Mouse (Mus musculus) G1E (cell line): ENCODE data around the gene Sparcl1. TPM values are rescaled to one million over a fixed set of nuclear protein-coding genes. Genes with fewer than 3 reads are reported as not detected.

Source experiments
- ATAC-seq: 2 replicates; pipeline ENCODE4 v1.8.0; 2016; ENCODE audit warnings: mild to moderate bottlenecking; ENCODE audit not compliant: insufficient number of reproducible peaks, poor library complexity, low FRiP score, severe bottlenecking; ENCODE audit errors: extremely low read depth
- DNase-seq: peaks from one replicate; pipeline ENCODE4 v3.0.0; 2012; ENCODE audit warnings: low spot score
- H3K27me3 ChIP-seq: 2 replicates; pipeline ENCODE4 v1.6.1; 2012; ENCODE audit warnings: mild to moderate bottlenecking, low read length, inconsistent platforms; ENCODE audit not compliant: insufficient read depth
- H3K36me3 ChIP-seq: replicated peaks from 2 replicates; pipeline ENCODE3; 2012; ENCODE audit warnings: mild to moderate bottlenecking, inconsistent platforms
- H3K4me1 ChIP-seq: 2 replicates; pipeline ENCODE4 v1.6.1; 2012; ENCODE audit warnings: low read depth, low read length, inconsistent platforms, mixed read lengths; ENCODE audit not compliant: insufficient read depth
- H3K4me3 ChIP-seq: 2 replicates; pipeline ENCODE4 v1.5.1; 2012; ENCODE audit warnings: low read depth, mild to moderate bottlenecking, inconsistent platforms, low read length, moderate library complexity, mixed read lengths
- H3K9me3 ChIP-seq: replicated peaks from 2 replicates; pipeline ENCODE4 v1.6.1; 2012; ENCODE audit warnings: inconsistent platforms
- CTCF ChIP-seq: IDR thresholded peaks from 2 replicates; pipeline ENCODE4 v1.5.1; 2012; ENCODE audit warnings: low read depth, low read length, inconsistent platforms, mixed read lengths
- GATA1 ChIP-seq: IDR thresholded peaks from 2 replicates; pipeline ENCODE4 v1.6.1; 2012; ENCODE audit warnings: borderline replicate concordance, low read length, inconsistent platforms, mixed read lengths
- GATA2 ChIP-seq: IDR thresholded peaks from 2 replicates; pipeline ENCODE4 v1.6.1; 2012; ENCODE audit warnings: low read depth, low read length, inconsistent platforms, borderline replicate concordance
- POLR2AphosphoS5 ChIP-seq: IDR thresholded peaks from 2 replicates; pipeline ENCODE4 v1.6.1; 2012; ENCODE audit warnings: low read depth, low read length, inconsistent platforms; ENCODE audit not compliant: insufficient replicate concordance
- TAL1 ChIP-seq: conservative IDR thresholded peaks from 2 replicates; pipeline ENCODE4 v1.6.1; 2012; ENCODE audit warnings: low read depth, low read length, inconsistent platforms, mixed read lengths
- polyA plus RNA-seq: library from polyadenylated mRNA; stranded (reverse); fragments of >175 nt; gene quantifications from 2 replicates; pipeline ENCODE4 v1.2.3, GENCODE M21; 2012
- total RNA-seq, 2 experiments: library from RNA; stranded (forward) in 1 of 2; stranded (reverse) in 1 of 2; fragments of 200-1000 nt in 1 of 2; fragments of >200 nt in 1 of 2; fragmentation: Nextera tagmentation in 1 of 2; gene quantifications; 2 replicates each; pipeline ENCODE4 v1.2.3; 2014 to 2017

Sparcl1 gene
- total RNA-seq (2014; fragmentation: Nextera tagmentation), result not detected in 2 replicates
- total RNA-seq (2017), result not detected in 2 replicates
- not detected in 2 replicates for polyA plus RNA-seq

DNA sequence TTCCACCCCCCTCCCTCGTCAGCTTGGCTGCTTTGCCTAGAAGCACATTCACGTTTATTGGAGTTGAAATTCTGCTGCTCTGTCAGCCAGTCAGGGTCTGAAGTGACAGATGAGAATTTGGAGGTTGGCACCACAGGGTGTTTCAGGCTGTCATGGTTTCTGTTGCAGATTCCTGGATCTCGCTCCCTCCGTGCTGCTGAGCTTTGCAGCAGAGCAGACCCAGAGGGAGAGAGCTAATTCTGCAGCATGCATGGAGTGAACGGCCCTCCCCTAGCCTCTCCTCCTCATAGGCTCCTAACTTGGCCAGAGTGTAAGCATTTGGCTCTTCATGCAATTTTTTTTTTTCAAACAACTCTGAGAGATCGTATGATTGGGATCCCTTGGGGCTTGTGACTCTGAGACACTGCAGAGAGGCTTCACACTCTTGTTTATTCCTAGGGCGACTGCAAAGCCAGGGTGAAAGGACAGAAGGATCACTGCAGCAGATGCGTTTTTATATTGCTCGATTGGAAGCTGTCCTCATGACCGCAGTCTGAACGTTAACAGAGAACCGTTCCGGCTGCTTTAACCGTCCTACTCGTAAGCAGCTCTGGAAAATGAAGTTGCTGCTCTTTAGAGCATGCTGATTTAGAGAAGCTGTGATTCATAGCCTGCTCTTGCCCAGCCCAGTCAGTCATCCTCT, at the start of gene Sparcl1:
Gene Sparcl1, minus strand, starts transcription at position 243 of the 682 bp plus-strand sequence.
- no peak for ATAC-seq
- Histone ChIP-seq H3K4me1 (no peaks in the 10 kb centered on the region), H3K36me3 (no peaks in the 10 kb centered on the region), H3K27me3 (no peaks in the 10 kb centered on the region), H3K9me3 (peaks cover 7% of the 10 kb centered on the region; the same call in 1 of the 2 replicates), H3K4me3 (no peak within 1 kb of the TSS)
- no peak for DNase-seq
- TF ChIP-seq POLR2AphosphoS5 (no peak), GATA1 (no peak), GATA2 (no peak), TAL1 (no peak), CTCF (no peak)

DNA sequence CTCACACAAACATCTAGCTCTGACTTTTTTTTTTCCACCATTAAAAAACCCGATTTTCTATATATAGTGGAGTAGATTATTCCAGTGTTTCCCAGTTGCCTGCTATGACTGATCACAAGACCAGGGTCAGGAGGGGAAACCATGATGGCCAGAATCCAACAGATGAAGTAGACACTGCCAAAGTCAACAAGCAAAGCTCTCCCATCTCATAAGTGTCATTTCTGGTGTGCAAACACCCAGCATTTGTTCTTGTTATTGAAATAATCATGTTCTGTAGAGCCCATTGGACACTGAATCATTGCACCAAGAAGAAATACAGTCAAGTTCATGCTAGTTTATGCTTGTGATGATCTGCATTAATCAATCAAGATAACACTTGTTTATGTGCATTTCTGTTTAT, 47.9 kb upstream of the Sparcl1 start:
- TF ChIP-seq CTCF, result no peak
- TF ChIP-seq POLR2AphosphoS5, result no peak
- TF ChIP-seq GATA2, result no peak
- no peak for TF ChIP-seq GATA1
- TF ChIP-seq TAL1, result no peak
- no peaks in the 10 kb centered on the region for H3K4me1 ChIP-seq
- H3K4me3 ChIP-seq, result no peak overlapping the region
- ATAC-seq (no peak), DNase-seq (no peak)
- H3K36me3 ChIP-seq, result no peaks in the 10 kb centered on the region
- no peaks in the 10 kb centered on the region for H3K27me3 ChIP-seq
- peaks cover 16% of the 10 kb centered on the region for H3K9me3 ChIP-seq

DNA sequence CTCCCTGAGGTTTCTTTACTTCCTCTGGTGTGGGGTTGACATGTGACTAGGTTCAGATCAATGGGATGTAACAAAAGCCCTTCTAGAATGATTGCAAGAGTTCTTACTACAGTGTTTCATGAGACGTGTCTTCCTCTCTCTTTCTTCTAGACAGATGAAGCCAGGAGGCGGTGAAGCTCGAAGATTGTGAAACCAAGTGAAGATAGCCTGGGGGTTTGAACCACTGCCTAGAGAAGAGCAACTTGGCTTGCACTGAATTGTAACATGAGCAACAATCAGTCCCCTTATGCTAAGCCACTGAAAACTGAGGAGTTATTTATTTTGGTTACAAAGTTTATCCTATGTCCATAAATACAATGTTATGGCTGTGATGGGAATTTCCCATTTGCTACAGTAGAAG, 47.0 kb upstream of the Sparcl1 start:
- Histone ChIP-seq H3K27me3 (no peaks in the 10 kb centered on the region), H3K4me1 (no peaks in the 10 kb centered on the region), H3K4me3 (no peak overlapping the region), H3K36me3 (no peaks in the 10 kb centered on the region), H3K9me3 (peaks cover 16% of the 10 kb centered on the region)
- no peak for DNase-seq
- no peak for ATAC-seq
- no peak for TF ChIP-seq GATA2
- no peak for TF ChIP-seq CTCF
- no peak for TF ChIP-seq POLR2AphosphoS5
- no peak for TF ChIP-seq TAL1
- TF ChIP-seq GATA1, result no peak

DNA sequence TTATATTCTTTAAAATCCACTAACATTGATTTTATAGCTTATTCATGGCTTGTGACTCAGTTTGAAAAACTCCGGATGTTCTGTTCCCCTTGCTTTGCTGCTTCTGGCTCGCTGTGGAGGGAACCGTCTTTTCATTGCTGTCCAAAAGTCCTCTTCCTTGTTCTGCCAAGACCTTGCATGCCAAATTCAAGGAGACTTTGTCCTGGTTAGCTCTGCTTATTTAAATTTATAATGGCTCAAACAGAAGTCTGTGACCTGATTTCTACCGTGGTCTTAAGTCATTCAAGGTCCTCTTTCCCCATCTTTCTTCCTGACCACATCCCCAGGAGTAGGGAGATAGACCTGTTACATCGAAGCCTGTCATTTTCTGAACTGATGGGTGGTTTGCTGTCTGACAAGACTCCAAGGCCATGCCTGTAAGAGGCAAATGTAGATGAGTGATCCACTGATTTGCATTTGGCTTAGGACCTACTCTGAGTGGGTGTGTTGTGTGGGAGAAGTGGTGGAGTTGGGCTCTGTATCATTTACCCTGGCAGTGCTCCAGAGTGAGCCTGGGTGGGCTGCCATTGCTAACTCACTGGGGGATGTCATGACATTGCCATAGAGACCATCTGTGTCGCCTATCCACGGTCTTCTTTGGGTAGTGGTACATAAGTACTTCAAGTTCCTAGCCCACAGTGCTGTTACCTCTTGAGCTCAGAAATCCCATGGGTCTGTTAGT, 45.0 kb upstream of the Sparcl1 start:
- ATAC-seq (no peak), DNase-seq (no peak)
- Histone ChIP-seq H3K9me3 (peaks cover 16% of the 10 kb centered on the region), H3K4me3 (no peak overlapping the region), H3K27me3 (no peaks in the 10 kb centered on the region), H3K36me3 (no peaks in the 10 kb centered on the region), H3K4me1 (no peaks in the 10 kb centered on the region)
- TF ChIP-seq POLR2AphosphoS5 (no peak), GATA2 (no peak), CTCF (no peak), GATA1 (no peak), TAL1 (no peak)

DNA sequence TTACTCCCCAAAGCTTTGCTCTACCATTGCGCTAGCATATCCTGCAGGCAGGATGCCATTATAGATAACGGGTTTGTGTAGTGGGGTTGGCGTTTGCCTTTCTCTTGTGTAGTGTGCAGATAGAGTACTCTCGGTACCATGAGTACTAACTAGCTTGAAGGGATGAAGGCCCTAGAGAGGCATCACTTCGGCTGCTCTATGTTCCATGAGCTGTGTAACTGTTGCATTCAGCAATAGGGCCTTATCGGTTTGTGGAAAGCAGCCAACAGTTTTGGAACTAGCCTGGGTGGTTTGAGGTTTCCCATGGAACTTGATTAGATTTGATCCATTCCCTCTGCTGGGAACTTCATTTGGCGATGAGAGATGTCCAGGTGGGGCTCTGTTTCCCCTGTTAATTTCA, 44.2 kb upstream of the Sparcl1 start:
- H3K27me3 ChIP-seq, result no peaks in the 10 kb centered on the region
- H3K4me3 ChIP-seq, result no peak overlapping the region
- ATAC-seq (no peak), DNase-seq (no peak)
- H3K4me1 ChIP-seq, result no peaks in the 10 kb centered on the region
- TF ChIP-seq POLR2AphosphoS5, result no peak
- TF ChIP-seq GATA1, result no peak
- TF ChIP-seq CTCF, result no peak
- no peak for TF ChIP-seq TAL1
- TF ChIP-seq GATA2, result no peak
- no peaks in the 10 kb centered on the region for H3K36me3 ChIP-seq
- H3K9me3 ChIP-seq, result peaks cover 16% of the 10 kb centered on the region

DNA sequence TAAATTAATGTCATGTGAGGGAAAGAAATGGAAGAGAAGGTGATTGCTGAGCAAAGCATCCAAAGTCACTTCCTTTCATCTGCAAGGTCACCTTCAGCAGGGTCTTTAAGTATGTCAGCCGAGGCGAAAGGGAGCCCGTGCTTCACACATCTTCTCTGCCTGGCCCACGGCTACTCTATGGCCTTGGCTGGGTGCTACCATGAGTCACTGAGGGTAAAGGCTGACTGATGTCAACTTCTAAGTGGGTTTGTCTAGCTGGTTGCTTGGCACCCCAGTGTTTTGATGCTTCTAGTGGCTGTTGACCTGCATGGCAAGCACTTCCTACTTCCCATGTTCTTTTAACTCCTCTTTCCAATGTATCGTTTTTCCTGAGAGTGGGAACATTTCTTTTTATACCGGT, 36.7 kb upstream of the Sparcl1 start:
- H3K9me3 ChIP-seq, result peaks cover 26% of the 10 kb centered on the region
- DNase-seq (no peak), ATAC-seq (no peak)
- no peaks in the 10 kb centered on the region for H3K4me1 ChIP-seq
- no peaks in the 10 kb centered on the region for H3K27me3 ChIP-seq
- no peaks in the 10 kb centered on the region for H3K36me3 ChIP-seq
- no peak overlapping the region for H3K4me3 ChIP-seq
- TF ChIP-seq CTCF, result no peak
- TF ChIP-seq GATA1, result no peak
- no peak for TF ChIP-seq GATA2
- TF ChIP-seq TAL1, result no peak
- TF ChIP-seq POLR2AphosphoS5, result no peak
